Mouse (Mus musculus): ENCODE measurements around the gene Adcy5. TPM values are rescaled to one million over a fixed set of nuclear protein-coding genes. Genes with fewer than 3 reads are reported as not detected.

Adcy5 gene
- polyA plus RNA-seq (2014; fragmentation: Nextera tagmentation; extraction: Ambion mirVana): 1.4 and 1.6 TPM in 2 replicates

DNA sequence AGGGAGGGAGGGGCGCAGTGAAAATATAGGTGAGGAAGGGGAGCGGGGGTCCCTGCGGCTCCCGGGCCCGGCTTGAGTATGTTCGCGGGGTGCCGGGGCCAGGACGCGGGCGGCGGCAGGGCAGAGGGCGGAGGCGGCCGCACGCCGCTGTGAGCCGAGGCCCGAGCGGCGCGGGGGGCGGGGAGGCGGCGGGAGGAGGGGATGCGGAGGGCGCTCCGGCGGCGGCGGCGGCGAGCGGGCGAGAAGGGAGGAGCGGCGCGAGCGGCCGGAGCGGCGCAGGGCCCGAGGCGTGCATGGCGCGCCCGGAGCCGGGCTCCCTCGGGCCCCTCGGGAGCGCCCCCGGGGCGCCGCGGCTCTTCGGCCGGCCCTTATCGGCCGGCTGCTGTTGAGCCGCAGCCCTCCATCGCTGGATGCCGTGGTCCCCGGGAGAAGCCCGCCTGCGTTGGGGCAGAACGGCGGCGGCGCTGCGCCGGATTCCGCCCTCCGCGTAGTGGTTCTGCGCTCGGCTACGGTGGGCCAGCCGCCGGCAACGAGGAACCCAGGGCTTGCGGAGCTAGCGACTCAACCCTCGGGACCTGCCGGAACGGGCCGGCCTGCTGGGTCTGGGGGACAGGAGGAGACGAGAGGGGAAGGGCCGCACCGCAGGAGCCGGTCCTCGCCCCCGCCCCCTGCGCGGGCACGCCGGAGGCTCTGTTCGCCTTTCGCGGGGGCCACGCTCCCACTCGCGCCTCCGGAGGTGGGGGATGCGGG lies at the start of gene Adcy5:
Gene Adcy5 (plus strand): TSS at position 237 of the 750 bp plus-strand sequence.
- H3K27ac ChIP-seq (replicated peaks; ENCODE audit: low read depth, low read length): peak within 1 kb of the TSS; percentile 20; the same call in 1 of the 2 replicates
- H3K4me1 ChIP-seq (ENCODE audit: control insufficient read depth, insufficient read depth, low read length): 0 out of 2 replicates have a peak, but pooled peaks cover 2% of the 10 kb centered on the region
- peak within 1 kb of the TSS; percentile 74 for H3K9ac ChIP-seq (replicated peaks; ENCODE audit: low read length)
- ATAC-seq (replicated peaks; ENCODE audit: insufficient number of reproducible peaks, low FRiP score, low TSS enrichment, low read depth) (peak; percentile 66), DNase-seq (ENCODE audit: low spot score) (peak; percentile 64)
- no peaks in the 10 kb centered on the region for H3K9me3 ChIP-seq (replicated peaks; ENCODE audit: control insufficient read depth, low read length)
- peaks cover 42% of the 10 kb centered on the region for H3K27me3 ChIP-seq (ENCODE audit: control insufficient read depth, insufficient read depth, low read length)
- H3K36me3 ChIP-seq (replicated peaks; ENCODE audit: control insufficient read depth, insufficient read depth, low read depth, low read length): no peaks in the 10 kb centered on the region
- WGBS: under 1% methylated on average over 63 of the region's 104 CpGs
- peak within 1 kb of the TSS; percentile 97 for H3K4me2 ChIP-seq (ENCODE audit: low read depth, low read length)
- peak within 1 kb of the TSS; percentile 72 for H3K4me3 ChIP-seq (ENCODE audit: low read depth, low read length)

DNA sequence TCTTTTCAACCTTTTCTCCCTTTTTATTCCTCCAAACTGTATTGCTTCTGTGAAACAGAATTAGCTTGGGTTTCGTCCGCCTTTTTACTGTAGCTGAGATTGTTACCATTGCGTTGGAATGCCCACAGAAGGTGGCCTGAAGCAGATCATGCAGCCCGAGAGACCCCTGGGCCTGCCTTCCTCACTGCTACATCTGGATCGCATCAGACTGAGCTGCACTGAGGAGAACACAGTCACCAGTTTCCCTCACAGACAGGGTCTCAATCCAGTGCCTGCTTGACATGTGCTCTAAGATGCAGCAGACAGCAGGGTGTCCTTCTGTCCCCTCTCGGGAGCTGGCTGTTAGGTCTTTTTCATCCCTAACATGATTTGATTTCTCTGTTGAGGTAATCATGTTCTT lies 46.7 kb upstream of the Adcy5 start:
- WGBS: 36% methylated on average over 6 of the region's 6 CpGs
- Histone ChIP-seq H3K4me1 (ENCODE audit: control insufficient read depth, insufficient read depth, low read length) (no peaks in the 10 kb centered on the region; the same call in none of the 2 replicates), H3K9ac (replicated peaks; ENCODE audit: low read length) (no peak overlapping the region), H3K36me3 (replicated peaks; ENCODE audit: control insufficient read depth, insufficient read depth, low read depth, low read length) (no peaks in the 10 kb centered on the region), H3K27ac (replicated peaks; ENCODE audit: low read depth, low read length) (no peak overlapping the region), H3K9me3 (replicated peaks; ENCODE audit: control insufficient read depth, low read length) (no peaks in the 10 kb centered on the region), H3K27me3 (ENCODE audit: control insufficient read depth, insufficient read depth, low read length) (no peaks in the 10 kb centered on the region), H3K4me2 (ENCODE audit: low read depth, low read length) (no peak overlapping the region), H3K4me3 (ENCODE audit: low read depth, low read length) (no peak overlapping the region)
- no peak for ATAC-seq (replicated peaks; ENCODE audit: insufficient number of reproducible peaks, low FRiP score, low TSS enrichment, low read depth)
- DNase-seq (ENCODE audit: low spot score): peak; percentile 71

DNA sequence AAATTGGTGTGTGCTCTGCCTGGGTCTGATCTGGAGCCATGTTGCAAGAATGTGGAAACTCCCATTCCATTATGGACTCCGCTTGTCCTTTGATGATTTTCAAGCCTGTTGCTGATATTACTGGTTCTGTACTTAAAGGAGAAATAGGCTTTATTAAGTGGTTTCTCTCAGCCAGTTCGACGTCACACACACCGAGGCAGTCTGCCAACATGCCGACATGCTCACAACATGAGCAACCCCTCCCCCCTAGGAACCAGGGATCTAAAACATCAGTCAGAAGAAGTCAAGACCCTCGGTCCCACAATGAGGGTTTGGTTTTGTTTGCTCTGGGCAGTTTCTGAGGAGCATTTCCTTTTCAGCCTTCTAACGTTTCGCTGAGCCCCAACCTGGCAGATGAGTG lies 45.5 kb upstream of the Adcy5 start:
- Histone ChIP-seq H3K4me2 (ENCODE audit: low read depth, low read length) (no peak overlapping the region), H3K4me3 (ENCODE audit: low read depth, low read length) (no peak overlapping the region), H3K4me1 (ENCODE audit: control insufficient read depth, insufficient read depth, low read length) (no peaks in the 10 kb centered on the region; the same call in none of the 2 replicates), H3K9ac (replicated peaks; ENCODE audit: low read length) (no peak overlapping the region), H3K27ac (replicated peaks; ENCODE audit: low read depth, low read length) (no peak overlapping the region), H3K36me3 (replicated peaks; ENCODE audit: control insufficient read depth, insufficient read depth, low read depth, low read length) (no peaks in the 10 kb centered on the region), H3K27me3 (ENCODE audit: control insufficient read depth, insufficient read depth, low read length) (no peaks in the 10 kb centered on the region), H3K9me3 (replicated peaks; ENCODE audit: control insufficient read depth, low read length) (no peaks in the 10 kb centered on the region)
- ATAC-seq (replicated peaks; ENCODE audit: insufficient number of reproducible peaks, low FRiP score, low TSS enrichment, low read depth): no peak
- WGBS: 35% methylated on average over 8 of the region's 8 CpGs
- DNase-seq (ENCODE audit: low spot score): peak; percentile 19

DNA sequence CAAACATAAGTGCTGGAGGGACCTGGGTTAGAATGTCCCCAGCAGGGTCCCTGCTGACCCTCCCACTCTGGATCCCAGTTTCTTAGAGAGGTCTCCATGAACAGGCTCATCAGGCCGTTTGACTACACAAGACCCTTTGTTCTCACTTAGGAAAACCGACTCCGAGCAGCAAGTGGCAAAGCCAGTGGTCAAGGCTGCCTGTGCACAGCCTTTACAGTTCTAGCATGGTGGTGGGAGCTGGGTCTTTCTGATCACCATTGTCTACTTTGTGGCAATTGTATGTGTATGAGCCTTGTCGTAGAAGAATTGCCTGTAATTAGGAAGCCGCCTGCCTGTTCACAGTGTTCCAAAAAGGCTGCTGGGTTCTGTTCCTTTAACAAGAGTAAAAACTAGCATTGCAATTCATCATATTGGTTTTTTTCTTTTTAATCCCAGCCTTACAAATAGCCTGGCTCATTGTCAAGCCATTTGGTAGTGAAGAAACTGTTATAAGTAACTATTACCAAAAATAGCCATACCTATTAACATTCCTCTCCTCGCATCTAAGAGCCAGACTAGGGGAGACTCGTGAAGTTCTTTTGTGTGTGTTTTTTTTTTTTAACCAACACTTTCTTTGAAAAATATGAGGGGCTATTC lies 44.9 kb upstream of the Adcy5 start:
- H3K27ac ChIP-seq (replicated peaks; ENCODE audit: low read depth, low read length): no peak overlapping the region
- WGBS: 32% methylated on average over 7 of the region's 7 CpGs
- H3K36me3 ChIP-seq (replicated peaks; ENCODE audit: control insufficient read depth, insufficient read depth, low read depth, low read length): no peaks in the 10 kb centered on the region
- no peak overlapping the region for H3K9ac ChIP-seq (replicated peaks; ENCODE audit: low read length)
- no peaks in the 10 kb centered on the region for H3K27me3 ChIP-seq (ENCODE audit: control insufficient read depth, insufficient read depth, low read length)
- H3K4me3 ChIP-seq (ENCODE audit: low read depth, low read length): no peak overlapping the region
- no peak overlapping the region for H3K4me2 ChIP-seq (ENCODE audit: low read depth, low read length)
- DNase-seq (ENCODE audit: low spot score) (peak; percentile 17), ATAC-seq (replicated peaks; ENCODE audit: insufficient number of reproducible peaks, low FRiP score, low TSS enrichment, low read depth) (no peak)
- no peaks in the 10 kb centered on the region for H3K9me3 ChIP-seq (replicated peaks; ENCODE audit: control insufficient read depth, low read length)
- H3K4me1 ChIP-seq (ENCODE audit: control insufficient read depth, insufficient read depth, low read length): no peaks in the 10 kb centered on the region; the same call in none of the 2 replicates

DNA sequence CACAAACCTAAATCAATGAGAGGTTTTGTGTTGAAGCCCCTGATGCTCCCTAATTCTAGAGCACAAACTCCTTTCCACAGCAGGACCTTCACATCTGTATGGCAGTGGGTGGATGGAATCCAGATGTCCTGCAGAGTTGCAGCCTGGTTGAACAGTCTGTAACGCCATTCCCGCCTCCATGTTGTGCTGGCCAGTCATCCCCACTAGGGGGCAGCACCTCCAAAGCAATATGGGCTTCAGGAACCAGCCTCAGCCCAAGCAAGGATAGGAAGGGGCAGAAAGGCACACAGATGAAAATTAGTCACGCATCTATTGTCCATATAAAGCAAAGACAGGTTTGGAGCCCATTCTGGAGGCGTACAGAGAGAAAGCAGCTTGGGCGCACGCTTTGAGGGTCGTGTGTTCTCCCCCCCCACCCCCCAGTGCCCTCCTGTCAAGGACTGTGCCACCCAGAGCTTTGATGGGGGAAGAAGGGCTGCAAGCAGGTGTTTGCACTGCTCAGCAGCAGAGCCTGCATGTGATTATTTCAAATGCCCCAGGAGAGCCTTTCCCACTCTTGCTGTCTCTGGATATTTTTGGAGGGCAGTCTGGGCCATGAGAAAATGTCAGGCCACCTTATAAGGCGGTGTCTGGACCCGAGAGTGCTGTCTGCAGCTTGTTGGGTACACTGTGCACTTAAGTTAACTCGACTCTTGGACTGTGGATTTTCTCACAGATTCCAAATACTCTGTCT lies 44.1 kb upstream of the Adcy5 start:
- Histone ChIP-seq H3K9me3 (replicated peaks; ENCODE audit: control insufficient read depth, low read length) (no peaks in the 10 kb centered on the region), H3K27me3 (ENCODE audit: control insufficient read depth, insufficient read depth, low read length) (no peaks in the 10 kb centered on the region), H3K36me3 (replicated peaks; ENCODE audit: control insufficient read depth, insufficient read depth, low read depth, low read length) (no peaks in the 10 kb centered on the region), H3K4me2 (ENCODE audit: low read depth, low read length) (no peak overlapping the region), H3K9ac (replicated peaks; ENCODE audit: low read length) (no peak overlapping the region), H3K4me1 (ENCODE audit: control insufficient read depth, insufficient read depth, low read length) (no peaks in the 10 kb centered on the region; the same call in none of the 2 replicates), H3K27ac (replicated peaks; ENCODE audit: low read depth, low read length) (no peak overlapping the region), H3K4me3 (ENCODE audit: low read depth, low read length) (no peak overlapping the region)
- WGBS: 31% methylated on average over 10 of the region's 10 CpGs
- ATAC-seq (replicated peaks; ENCODE audit: insufficient number of reproducible peaks, low FRiP score, low TSS enrichment, low read depth) (peak; percentile 87), DNase-seq (ENCODE audit: low spot score) (peak; percentile 95)

DNA sequence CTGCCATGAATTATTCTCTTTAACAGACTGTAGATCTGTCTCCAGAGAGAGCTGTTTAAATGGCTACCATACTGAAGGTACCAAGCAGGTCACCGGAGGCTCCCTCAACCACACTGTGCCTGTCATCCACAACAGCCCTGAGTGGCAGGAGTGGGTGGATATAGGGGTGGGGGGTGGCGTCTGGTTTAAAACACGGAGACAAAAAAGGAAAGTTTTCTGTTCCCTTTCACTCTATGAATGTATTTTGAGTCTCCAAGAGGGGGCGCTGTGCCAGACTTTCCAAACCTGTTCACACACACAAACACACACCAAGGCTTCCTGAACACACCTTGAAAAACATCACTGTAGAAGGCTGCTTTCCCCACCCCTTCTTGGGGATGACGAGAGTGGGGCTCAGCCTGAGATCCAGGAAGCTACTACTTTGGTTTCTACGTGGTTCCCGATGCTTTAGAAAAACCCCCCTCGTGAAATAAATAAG lies 43.5 kb upstream of the Adcy5 start:
- no peaks in the 10 kb centered on the region for H3K9me3 ChIP-seq (replicated peaks; ENCODE audit: control insufficient read depth, low read length)
- no peaks in the 10 kb centered on the region for H3K27me3 ChIP-seq (ENCODE audit: control insufficient read depth, insufficient read depth, low read length)
- no peak overlapping the region for H3K4me2 ChIP-seq (ENCODE audit: low read depth, low read length)
- H3K4me1 ChIP-seq (ENCODE audit: control insufficient read depth, insufficient read depth, low read length): no peaks in the 10 kb centered on the region; the same call in 1 of the 2 replicates
- ATAC-seq (replicated peaks; ENCODE audit: insufficient number of reproducible peaks, low FRiP score, low TSS enrichment, low read depth) (peak; percentile 45; the same call in 1 of the 2 replicates), DNase-seq (ENCODE audit: low spot score) (peak; percentile 46)
- H3K4me3 ChIP-seq (ENCODE audit: low read depth, low read length): no peak overlapping the region
- H3K9ac ChIP-seq (replicated peaks; ENCODE audit: low read length): no peak overlapping the region
- no peaks in the 10 kb centered on the region for H3K36me3 ChIP-seq (replicated peaks; ENCODE audit: control insufficient read depth, insufficient read depth, low read depth, low read length)
- no peak overlapping the region for H3K27ac ChIP-seq (replicated peaks; ENCODE audit: low read depth, low read length)
- WGBS: 58% methylated on average over 8 of the region's 8 CpGs

DNA sequence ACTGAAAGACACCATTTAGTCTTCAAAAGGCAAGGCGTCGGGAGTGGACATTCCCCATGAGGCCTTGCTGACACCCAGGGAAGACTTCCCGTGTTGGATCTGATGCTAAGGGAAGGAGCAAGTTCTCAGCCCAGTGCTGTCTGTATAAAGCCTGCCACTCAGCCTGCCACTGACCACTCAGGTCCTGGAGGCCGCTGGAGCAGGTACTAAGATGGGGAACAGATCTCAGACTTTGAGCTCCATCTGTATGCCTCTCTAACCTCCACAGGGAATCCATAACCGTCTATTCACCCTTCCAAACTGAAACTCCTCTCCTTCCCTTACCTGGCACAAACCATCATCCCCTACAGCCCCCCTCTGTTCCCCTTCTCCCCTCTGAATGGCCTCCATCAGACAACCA lies 41.2 kb upstream of the Adcy5 start:
- Histone ChIP-seq H3K4me1 (ENCODE audit: control insufficient read depth, insufficient read depth, low read length) (no peaks in the 10 kb centered on the region; the same call in 1 of the 2 replicates), H3K4me3 (ENCODE audit: low read depth, low read length) (no peak overlapping the region), H3K27ac (replicated peaks; ENCODE audit: low read depth, low read length) (no peak overlapping the region), H3K4me2 (ENCODE audit: low read depth, low read length) (no peak overlapping the region), H3K9me3 (replicated peaks; ENCODE audit: control insufficient read depth, low read length) (no peaks in the 10 kb centered on the region), H3K9ac (replicated peaks; ENCODE audit: low read length) (no peak overlapping the region), H3K27me3 (ENCODE audit: control insufficient read depth, insufficient read depth, low read length) (no peaks in the 10 kb centered on the region), H3K36me3 (replicated peaks; ENCODE audit: control insufficient read depth, insufficient read depth, low read depth, low read length) (no peaks in the 10 kb centered on the region)
- ATAC-seq (replicated peaks; ENCODE audit: insufficient number of reproducible peaks, low FRiP score, low TSS enrichment, low read depth) (no peak), DNase-seq (ENCODE audit: low spot score) (no peak)
- 83% methylated on average over 5 of the region's 5 CpGs for WGBS

Measured in embryonic facial prominence, embryonic 11.5 days (tissue).